Mouse (Mus musculus) G1E (cell line): ENCODE data around the gene Hivep3.

Experiments used
- CTCF ChIP-seq: IDR thresholded peaks from 2 replicates; pipeline ENCODE4 v1.5.1; 2012; ENCODE audit warnings: low read depth, low read length, inconsistent platforms, mixed read lengths
- GATA1 ChIP-seq: IDR thresholded peaks from 2 replicates; pipeline ENCODE4 v1.6.1; 2012; ENCODE audit warnings: borderline replicate concordance, low read length, inconsistent platforms, mixed read lengths
- POLR2AphosphoS5 ChIP-seq: IDR thresholded peaks from 2 replicates; pipeline ENCODE4 v1.6.1; 2012; ENCODE audit warnings: low read depth, low read length, inconsistent platforms; ENCODE audit not compliant: insufficient replicate concordance
- TAL1 ChIP-seq: conservative IDR thresholded peaks from 2 replicates; pipeline ENCODE4 v1.6.1; 2012; ENCODE audit warnings: low read depth, low read length, inconsistent platforms, mixed read lengths

- no peak for TF ChIP-seq CTCF
- no peak for TF ChIP-seq TAL1
- TF ChIP-seq GATA1: no peak
- no peak for TF ChIP-seq POLR2AphosphoS5
Observed at GRCm38 (mm10) chr4:119875592-119875991, 142.0 kb downstream of the Hivep3 start.
